Mouse (Mus musculus) hindbrain, postnatal 0 days (tissue): ENCODE measurements at regions not wholly inside any gene's neighbourhood (a gene's known extent, or its start where the extent isn't known, plus 50 kb on each side); places are given as distances from the start of the nearest gene placed in this dataset.
A peak's percentile ranks its signal among the peaks of the same experiment; 100 is the strongest.

Source experiments
- ATAC-seq: fragments of 200-750 bp; cut with Nextera tagmentation; 2 replicates; pipeline ENCODE4 v1.8.0; 2017; ENCODE audit warnings: mild to moderate bottlenecking, moderate TSS enrichment, moderate library complexity
- DNase-seq: peaks from one replicate; pipeline ENCODE4 v3.0.0-alpha.2; 2015; ENCODE audit warnings: low spot score
- H3K27ac ChIP-seq: fragments of 300-500 bp; sonication (generic); 2 replicates; pipeline ENCODE4 v1.5.1; 2014; ENCODE audit warnings: mild to moderate bottlenecking
- H3K27me3 ChIP-seq: fragments of 300-500 bp; sonication (generic); 2 replicates; pipeline ENCODE4 v1.6.1; 2014; ENCODE audit warnings: low read length, mixed read lengths; ENCODE audit not compliant: insufficient read depth
- H3K36me3 ChIP-seq: fragments of 300-500 bp; sonication (generic); 2 replicates; pipeline ENCODE4 v1.6.1; 2014; ENCODE audit warnings: low read length, mixed read lengths; ENCODE audit not compliant: insufficient read depth
- H3K4me1 ChIP-seq: fragments of 300-500 bp; sonication (generic); 2 replicates; pipeline ENCODE4 v1.6.1; 2014; ENCODE audit warnings: antibody characterized with exemption, low read length, mixed read lengths; ENCODE audit not compliant: insufficient read depth
- H3K4me2 ChIP-seq: fragments of 300-500 bp; sonication (generic); 2 replicates; pipeline ENCODE4 v1.6.1; 2014; ENCODE audit warnings: low read depth, mild to moderate bottlenecking, low read length, moderate library complexity, mixed read lengths
- H3K4me3 ChIP-seq: fragments of 300-500 bp; sonication (generic); 2 replicates; pipeline ENCODE4 v1.5.1; 2014; ENCODE audit warnings: low read length
- H3K9ac ChIP-seq: fragments of 300-500 bp; sonication (generic); replicated peaks from 2 replicates; pipeline ENCODE4 v1.6.1; 2014; ENCODE audit warnings: mild to moderate bottlenecking, low read length, moderate library complexity, mixed read lengths
- H3K9me3 ChIP-seq: fragments of 300-500 bp; sonication (generic); 2 replicates; pipeline ENCODE4 v1.6.1; 2016; ENCODE audit warnings: low read length, mixed read lengths
- CTCF ChIP-seq: IDR thresholded peaks from 2 replicates; pipeline ENCODE4 v1.5.1; 2016; ENCODE audit warnings: antibody characterized with exemption, control low read depth, low read depth
- WGBS: fragments of 180-500 bp; shearing (Covaris S2); extraction: QIAGEN DNeasy Blood & Tissue Kit; methylation state at CpG from one replicate; pipeline ENCODE4 v1.1.7; 2014; 5-methylcytosine and 5-hydroxymethylcytosine counted together

- no peak for ATAC-seq
- WGBS, result 56% methylated on average over 2 of the region's 2 CpGs
These were observed 140.7 kb downstream of the Dad1 start for GRCm38 (mm10) chr14:54113216-54113615.

GRCm38 (mm10) chr14:54110971-54111370, 142.9 kb downstream of the Dad1 start:
- DNase-seq, result peak; percentile 24

More at GRCm38 (mm10) chr14:54113216-54113615, 140.7 kb downstream of the Dad1 start:
- no peaks in the 10 kb centered on the region for H3K27me3 ChIP-seq
- no peaks in the 10 kb centered on the region for H3K36me3 ChIP-seq
- TF ChIP-seq CTCF, result no peak
- peaks cover 15% of the 10 kb centered on the region for H3K4me1 ChIP-seq
- H3K9ac ChIP-seq, result no peak overlapping the region
- H3K9me3 ChIP-seq, result no peaks in the 10 kb centered on the region
- H3K27ac ChIP-seq, result no peak overlapping the region
- DNase-seq, result peak; percentile 35
- no peak overlapping the region for H3K4me2 ChIP-seq
- H3K4me3 ChIP-seq, result no peak overlapping the region

GRCm38 (mm10) chr14:54109129-54109528, 144.8 kb downstream of the Dad1 start:
- H3K36me3 ChIP-seq, result no peaks in the 10 kb centered on the region
- TF ChIP-seq CTCF, result no peak
- H3K9ac ChIP-seq, result no peak overlapping the region
- H3K27me3 ChIP-seq, result no peaks in the 10 kb centered on the region
- no peak for ATAC-seq
- no peak overlapping the region for H3K4me2 ChIP-seq
- no peak for DNase-seq
- H3K4me3 ChIP-seq, result no peak overlapping the region
- 69% methylated on average over 1 of the region's 1 CpGs for WGBS
- H3K27ac ChIP-seq, result no peak overlapping the region
- H3K4me1 ChIP-seq, result peaks cover 17% of the 10 kb centered on the region
- H3K9me3 ChIP-seq, result no peaks in the 10 kb centered on the region

More at GRCm38 (mm10) chr14:54110971-54111370, 142.9 kb downstream of the Dad1 start:
- H3K4me3 ChIP-seq, result no peak overlapping the region
- H3K4me2 ChIP-seq, result no peak overlapping the region
- no peaks in the 10 kb centered on the region for H3K27me3 ChIP-seq
- H3K9ac ChIP-seq, result no peak overlapping the region
- H3K27ac ChIP-seq, result no peak overlapping the region
- peaks cover 17% of the 10 kb centered on the region for H3K4me1 ChIP-seq
- WGBS, result 62% methylated on average over 3 of the region's 3 CpGs
- no peak for ATAC-seq
- no peak for TF ChIP-seq CTCF
- H3K9me3 ChIP-seq, result no peaks in the 10 kb centered on the region
- no peaks in the 10 kb centered on the region for H3K36me3 ChIP-seq

GRCm38 (mm10) chr14:54108311-54109074, 145.4 kb downstream of the Dad1 start:
- WGBS, result 10% methylated on average over 9 of the region's 9 CpGs
- H3K36me3 ChIP-seq, result no peaks in the 10 kb centered on the region
- TF ChIP-seq CTCF, result no peak
- H3K4me1 ChIP-seq, result peaks cover 16% of the 10 kb centered on the region
- H3K9ac ChIP-seq, result no peak overlapping the region
- no peaks in the 10 kb centered on the region for H3K9me3 ChIP-seq
- DNase-seq, result peak; percentile 80
- H3K27me3 ChIP-seq, result no peaks in the 10 kb centered on the region
- ATAC-seq, result peak; percentile 67; the same call in 1 of the 2 replicates
- H3K4me3 ChIP-seq, result no peak overlapping the region
- peak overlapping the region; percentile 1; the same call in 1 of the 2 replicates for H3K27ac ChIP-seq
- peak overlapping the region; percentile 28; the same call in 1 of the 2 replicates for H3K4me2 ChIP-seq

GRCm38 (mm10) chr14:54107204-54107796, 146.6 kb downstream of the Dad1 start:
- Histone ChIP-seq H3K4me3 (no peak overlapping the region), H3K4me2 (no peak overlapping the region), H3K36me3 (no peaks in the 10 kb centered on the region), H3K9me3 (no peaks in the 10 kb centered on the region), H3K27me3 (no peaks in the 10 kb centered on the region), H3K9ac (no peak overlapping the region), H3K27ac (no peak overlapping the region), H3K4me1 (peaks cover 11% of the 10 kb centered on the region)
- ATAC-seq (no peak), DNase-seq (no peak)
- WGBS, result 81% methylated on average over 7 of the region's 7 CpGs
- TF ChIP-seq CTCF, result no peak

GRCm38 (mm10) chr14:54104243-54104642, 149.7 kb downstream of the Dad1 start:
- no peak overlapping the region for H3K27ac ChIP-seq
- no peak overlapping the region for H3K9ac ChIP-seq
- H3K36me3 ChIP-seq, result no peaks in the 10 kb centered on the region
- 72% methylated on average over 6 of the region's 6 CpGs for WGBS
- no peaks in the 10 kb centered on the region for H3K27me3 ChIP-seq
- no peak for TF ChIP-seq CTCF
- no peak overlapping the region for H3K4me3 ChIP-seq
- peaks cover 11% of the 10 kb centered on the region for H3K4me1 ChIP-seq
- no peaks in the 10 kb centered on the region for H3K9me3 ChIP-seq
- DNase-seq, result peak; percentile 16
- no peak overlapping the region for H3K4me2 ChIP-seq
- ATAC-seq, result no peak

GRCm38 (mm10) chr14:54103541-54103940, 150.4 kb downstream of the Dad1 start:
- Histone ChIP-seq H3K27me3 (no peaks in the 10 kb centered on the region), H3K4me3 (no peak overlapping the region), H3K27ac (no peak overlapping the region), H3K4me2 (no peak overlapping the region), H3K4me1 (peaks cover 5% of the 10 kb centered on the region), H3K9ac (no peak overlapping the region), H3K9me3 (no peaks in the 10 kb centered on the region), H3K36me3 (no peaks in the 10 kb centered on the region)
- 71% methylated on average over 5 of the region's 5 CpGs for WGBS
- ATAC-seq (no peak), DNase-seq (no peak)
- TF ChIP-seq CTCF, result no peak
